Mouse (Mus musculus) forebrain, postnatal 0 days (tissue): ENCODE measurements around the gene Maz. TPM values are rescaled to one million over a fixed set of nuclear protein-coding genes. Genes with fewer than 3 reads are reported as not detected.

ENCODE experiments used
- ATAC-seq: fragments of 200-750 bp; cut with Nextera tagmentation; 2 replicates; pipeline ENCODE4 v1.8.0; 2017; ENCODE audit warnings: mild to moderate bottlenecking, moderate library complexity
- DNase-seq: peaks from one replicate; pipeline ENCODE4 v3.0.0-alpha.2; 2015
- H3K27ac ChIP-seq: fragments of 300-500 bp; sonication (generic); 2 replicates; pipeline ENCODE4 v1.5.1; 2014; ENCODE audit warnings: low read depth, mild to moderate bottlenecking, antibody characterized with exemption, low read length, moderate library complexity, mixed read lengths
- H3K27me3 ChIP-seq: fragments of 300-500 bp; sonication (generic); 2 replicates; pipeline ENCODE4 v1.6.1; 2014; ENCODE audit warnings: mild to moderate bottlenecking, low read length, mixed read lengths; ENCODE audit not compliant: insufficient read depth
- H3K36me3 ChIP-seq: fragments of 300-500 bp; sonication (generic); 2 replicates; pipeline ENCODE4 v1.6.1; 2014; ENCODE audit warnings: mild to moderate bottlenecking, moderate library complexity; ENCODE audit not compliant: insufficient read depth
- H3K4me1 ChIP-seq: fragments of 300-500 bp; sonication (generic); 2 replicates; pipeline ENCODE4 v1.6.1; 2014; ENCODE audit warnings: antibody characterized with exemption; ENCODE audit not compliant: insufficient read depth
- H3K4me2 ChIP-seq: fragments of 300-500 bp; sonication (generic); 2 replicates; pipeline ENCODE4 v1.6.1; 2014; ENCODE audit warnings: low read depth, mild to moderate bottlenecking, moderate library complexity
- H3K4me3 ChIP-seq: fragments of 300-500 bp; sonication (generic); 2 replicates; pipeline ENCODE4 v1.5.1; 2014; ENCODE audit warnings: low read depth, low read length, mixed read lengths
- H3K9ac ChIP-seq: fragments of 300-500 bp; sonication (generic); 2 replicates; pipeline ENCODE4 v1.6.1; 2014; ENCODE audit warnings: mild to moderate bottlenecking
- H3K9me3 ChIP-seq: fragments of 300-500 bp; sonication (generic); 2 replicates; pipeline ENCODE4 v1.6.1; 2016; ENCODE audit warnings: low read length
- CTCF ChIP-seq: sonication (generic); IDR thresholded peaks from 2 replicates; pipeline ENCODE4 v1.5.1; 2016; ENCODE audit warnings: antibody characterized with exemption, control low read depth, low read depth
- WGBS: fragments of 180-500 bp; shearing (Covaris S2); extraction: QIAGEN DNeasy Blood & Tissue Kit; methylation state at CpG from one replicate; pipeline ENCODE4 v1.1.7; 2014; 5-methylcytosine and 5-hydroxymethylcytosine counted together
- polyA plus RNA-seq: library from polyadenylated mRNA; unstranded; fragments of >200 nt; fragmentation: Nextera tagmentation; extraction: Ambion mirVana; gene quantifications from 2 replicates; pipeline ENCODE4 v1.2.1, GENCODE M21; 2015
- total RNA-seq: library from RNA; depleted of rRNA; stranded (reverse); fragments of >200 nt; gene quantifications from 2 replicates; pipeline ENCODE4 v1.2.3, GENCODE M21; 2014; rRNA removed

Maz gene
- 176 and 200 TPM in 2 replicates for total RNA-seq
- 69.5 and 73.9 TPM in 2 replicates for polyA plus RNA-seq

DNA sequence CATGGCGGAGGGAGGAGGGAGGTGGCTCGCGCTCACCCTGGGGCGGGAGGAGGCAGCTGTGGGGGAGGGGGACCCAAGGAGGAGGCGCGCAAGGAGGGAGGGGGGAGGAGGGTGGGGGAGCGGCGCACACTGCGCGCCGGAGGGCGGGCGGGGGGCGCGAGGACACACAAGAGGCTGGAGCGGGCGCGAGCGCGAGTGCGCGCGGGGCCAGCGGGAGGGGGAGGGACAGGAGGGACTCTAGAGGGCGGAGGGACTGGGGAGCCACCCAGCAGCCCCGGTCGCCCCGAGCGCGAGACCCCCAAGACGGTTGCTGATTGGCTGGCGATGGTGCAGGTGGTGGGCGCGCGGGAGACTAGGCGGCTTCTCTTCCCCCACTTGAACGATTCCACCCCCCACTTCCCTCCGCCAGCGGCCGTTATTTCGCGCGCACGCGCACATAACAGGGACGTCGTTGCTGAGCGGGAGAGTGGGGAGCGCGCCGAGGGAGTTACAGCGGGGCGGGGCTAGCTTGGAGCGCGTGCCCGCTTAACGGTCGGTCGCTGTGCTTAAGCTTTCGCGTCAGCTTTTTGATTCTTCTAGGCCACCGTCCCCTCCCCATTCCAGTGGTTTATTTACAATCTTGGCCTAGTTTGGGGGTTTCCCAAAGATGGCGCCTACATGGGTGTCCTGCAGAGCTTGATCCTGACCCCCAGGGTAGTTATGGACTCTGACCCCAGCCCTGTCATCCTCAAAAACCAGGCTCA is at the start of gene Maz:
Gene Maz (minus strand): TSS at position 54 of the 743 bp plus-strand sequence.
- H3K27me3 ChIP-seq, result no peaks in the 10 kb centered on the region
- peak; percentile 94 for ATAC-seq
- H3K9ac ChIP-seq, result peak within 1 kb of the TSS; percentile 98
- H3K4me3 ChIP-seq, result peak within 1 kb of the TSS; percentile 97
- TF ChIP-seq CTCF, result no peak
- peak within 1 kb of the TSS; percentile 87 for H3K4me2 ChIP-seq
- H3K27ac ChIP-seq, result peak within 1 kb of the TSS; percentile 99
- H3K4me1 ChIP-seq, result peaks cover 22% of the 10 kb centered on the region
- under 1% methylated on average over 36 of the region's 63 CpGs for WGBS
- DNase-seq, result peak; percentile 100
- peaks cover 15% of the 10 kb centered on the region for H3K36me3 ChIP-seq
- no peaks in the 10 kb centered on the region for H3K9me3 ChIP-seq

DNA sequence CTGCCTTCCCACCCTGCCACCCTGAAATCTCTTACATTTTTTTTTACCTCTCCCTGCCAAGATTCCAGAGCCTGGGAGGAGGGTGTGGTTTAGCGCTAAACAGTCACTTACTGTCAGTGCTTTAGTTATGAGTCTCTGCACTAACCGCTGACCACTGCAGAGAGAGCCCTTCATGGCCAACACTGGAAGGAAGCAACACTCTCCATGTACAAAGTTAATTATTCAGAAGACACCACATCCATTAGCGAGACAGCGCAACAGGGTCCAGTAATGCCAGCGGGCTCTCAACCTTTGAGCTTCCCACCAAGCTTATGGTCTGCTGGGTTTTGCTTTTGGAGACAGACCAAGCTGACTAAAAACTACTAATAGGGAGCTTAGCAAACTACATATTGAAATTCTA is 49.4 kb upstream of the Maz start:
- Histone ChIP-seq H3K27me3 (no peaks in the 10 kb centered on the region), H3K36me3 (no peaks in the 10 kb centered on the region), H3K4me1 (no peaks in the 10 kb centered on the region), H3K4me3 (no peak overlapping the region), H3K9me3 (no peaks in the 10 kb centered on the region), H3K27ac (no peak overlapping the region), H3K4me2 (no peak overlapping the region), H3K9ac (no peak overlapping the region)
- ATAC-seq (no peak), DNase-seq (no peak)
- TF ChIP-seq CTCF, result no peak
- WGBS, result 92% methylated on average over 5 of the region's 5 CpGs

DNA sequence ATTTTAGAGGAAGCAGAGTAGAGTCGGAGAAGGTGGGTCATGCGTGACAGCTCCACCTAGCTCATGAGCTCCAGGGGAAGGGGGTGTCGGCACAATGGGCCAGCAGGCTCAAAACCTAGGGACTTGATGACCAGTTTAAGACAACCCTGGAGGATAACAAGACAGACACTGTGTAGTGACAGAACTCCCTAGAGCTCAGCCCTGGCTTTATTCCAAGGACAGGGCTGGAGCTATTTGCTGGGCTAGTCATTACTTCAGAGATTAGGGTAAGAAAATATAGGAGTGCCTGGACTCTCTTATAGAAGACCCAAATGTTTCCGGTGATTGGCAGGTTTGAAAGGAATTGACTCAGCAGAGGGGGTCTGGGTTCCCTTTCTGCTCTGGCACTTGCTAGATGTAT is 46.4 kb upstream of the Maz start:
- H3K4me3 ChIP-seq, result no peak overlapping the region
- TF ChIP-seq CTCF, result no peak
- H3K9me3 ChIP-seq, result no peaks in the 10 kb centered on the region
- H3K27me3 ChIP-seq, result no peaks in the 10 kb centered on the region
- H3K36me3 ChIP-seq, result no peaks in the 10 kb centered on the region
- no peak for ATAC-seq
- no peak for DNase-seq
- H3K9ac ChIP-seq, result no peak overlapping the region
- no peaks in the 10 kb centered on the region for H3K4me1 ChIP-seq
- no peak overlapping the region for H3K4me2 ChIP-seq
- no peak overlapping the region for H3K27ac ChIP-seq
- WGBS, result 90% methylated on average over 4 of the region's 4 CpGs

DNA sequence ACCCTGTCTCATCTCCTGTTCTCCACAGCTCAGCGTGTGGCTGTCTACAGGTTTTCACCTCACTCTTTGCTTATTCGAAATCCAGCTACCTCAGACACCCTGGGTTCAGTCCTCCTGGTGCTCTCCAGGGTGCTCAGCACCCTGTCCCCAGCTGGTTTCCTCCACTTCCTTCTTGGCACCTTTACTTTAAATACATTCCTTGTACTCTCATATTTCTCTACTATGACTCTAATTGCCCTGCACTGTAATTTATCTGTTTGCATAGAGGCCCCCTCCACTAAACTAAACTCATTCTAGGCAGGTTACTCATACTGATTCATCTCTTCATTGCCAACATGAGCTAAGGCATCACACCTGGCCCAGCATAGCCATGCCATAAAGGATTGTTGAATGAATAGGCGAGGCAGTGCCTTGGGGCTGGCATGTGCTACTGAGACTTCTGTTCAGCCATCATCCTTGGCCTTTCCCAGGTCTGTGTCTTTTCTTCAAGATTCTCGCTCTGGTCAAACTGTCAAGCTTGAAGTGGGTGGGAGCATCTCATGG is 44.1 kb upstream of the Maz start:
- TF ChIP-seq CTCF, result no peak

DNA sequence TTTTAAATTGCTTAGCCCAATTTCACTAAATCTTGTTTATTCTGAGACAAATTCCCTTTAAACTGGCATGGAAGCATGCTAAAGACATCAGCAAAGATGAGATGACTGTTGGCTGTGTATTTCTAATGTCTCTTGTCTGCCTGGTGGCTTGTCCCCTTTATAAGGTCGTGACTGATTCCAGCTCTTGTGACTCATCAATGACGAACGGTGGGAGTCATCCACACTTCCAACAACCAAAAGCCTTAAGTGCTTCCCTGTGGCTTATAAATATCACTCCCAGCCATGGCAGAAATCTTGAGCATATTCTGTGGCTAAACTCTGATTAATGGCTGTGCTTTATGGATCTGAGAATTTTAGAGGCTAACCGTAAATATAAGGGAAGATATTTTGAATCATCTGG is 39.5 kb upstream of the Maz start:
- Histone ChIP-seq H3K36me3 (no peaks in the 10 kb centered on the region), H3K9ac (no peak overlapping the region), H3K4me3 (no peak overlapping the region), H3K4me1 (no peaks in the 10 kb centered on the region), H3K4me2 (no peak overlapping the region), H3K27ac (no peak overlapping the region), H3K9me3 (no peaks in the 10 kb centered on the region), H3K27me3 (no peaks in the 10 kb centered on the region; the same call in 1 of the 2 replicates)
- TF ChIP-seq CTCF, result no peak
- WGBS, result 85% methylated on average over 4 of the region's 4 CpGs
- DNase-seq (no peak), ATAC-seq (no peak)

More for the DNA sequence above, 44.1 kb upstream of the Maz start:
- Histone ChIP-seq H3K4me2 (no peak overlapping the region), H3K36me3 (no peaks in the 10 kb centered on the region), H3K9ac (no peak overlapping the region), H3K27me3 (no peaks in the 10 kb centered on the region), H3K4me3 (no peak overlapping the region), H3K4me1 (no peaks in the 10 kb centered on the region), H3K9me3 (no peaks in the 10 kb centered on the region), H3K27ac (no peak overlapping the region)
- DNase-seq (no peak), ATAC-seq (no peak)
- WGBS, result 73% methylated on average over 4 of the region's 4 CpGs

DNA sequence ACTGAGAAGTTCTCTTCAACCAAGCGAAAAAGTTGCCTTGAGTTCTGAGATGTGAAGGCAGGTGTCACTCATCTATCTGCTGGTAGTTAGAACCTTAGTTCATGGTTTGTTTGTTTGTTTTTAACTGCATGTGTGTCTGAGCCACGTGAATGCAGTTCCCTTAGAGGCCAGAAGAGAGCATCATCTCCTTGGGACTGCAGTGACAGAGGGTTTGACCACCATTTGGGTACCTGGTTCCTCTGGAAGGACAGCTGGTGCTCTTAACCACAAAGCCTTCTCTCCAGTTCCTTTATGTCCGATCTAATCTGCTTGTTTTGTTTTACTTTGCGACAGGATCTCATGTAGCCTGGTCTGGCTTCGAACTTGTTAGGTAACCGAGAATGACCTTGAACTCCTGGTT is 38.7 kb upstream of the Maz start:
- Histone ChIP-seq H3K27ac (no peak overlapping the region), H3K9me3 (no peaks in the 10 kb centered on the region), H3K4me3 (no peak overlapping the region), H3K9ac (no peak overlapping the region), H3K27me3 (no peaks in the 10 kb centered on the region; the same call in 1 of the 2 replicates), H3K4me2 (no peak overlapping the region), H3K4me1 (no peaks in the 10 kb centered on the region), H3K36me3 (no peaks in the 10 kb centered on the region)
- no peak for ATAC-seq
- WGBS, result 90% methylated on average over 6 of the region's 6 CpGs
- no peak for DNase-seq
- no peak for TF ChIP-seq CTCF

DNA sequence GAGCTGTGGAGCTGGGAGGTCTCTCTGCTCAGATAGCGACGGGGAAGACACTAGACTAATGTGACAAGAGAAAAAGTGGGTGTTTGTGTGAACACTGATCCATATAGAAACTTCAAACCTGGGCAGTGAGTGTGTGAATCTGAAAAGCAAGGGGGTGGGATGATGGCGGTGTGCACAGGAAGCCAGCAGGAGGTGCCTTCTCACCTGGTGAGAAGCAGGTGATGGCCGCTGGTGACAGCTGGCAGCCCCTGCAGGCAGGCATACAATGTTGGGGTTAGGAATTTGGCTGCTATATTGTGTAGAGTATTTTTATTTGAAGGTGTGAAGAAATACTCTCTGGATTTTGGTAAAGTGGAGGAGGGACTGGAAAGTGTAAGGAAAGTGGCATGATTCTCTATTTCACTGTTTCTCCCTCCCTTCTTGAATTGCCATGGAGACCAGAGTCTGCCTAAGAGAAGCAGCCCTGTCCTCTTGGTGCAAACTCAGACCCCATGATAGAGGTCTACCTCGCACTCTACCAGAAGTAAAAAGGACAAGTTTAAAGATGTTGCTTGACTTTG is 28.3 kb upstream of the Maz start:
- Histone ChIP-seq H3K36me3 (no peaks in the 10 kb centered on the region), H3K4me1 (no peaks in the 10 kb centered on the region), H3K9ac (no peak overlapping the region), H3K4me3 (no peak overlapping the region), H3K4me2 (no peak overlapping the region), H3K27me3 (no peaks in the 10 kb centered on the region), H3K9me3 (no peaks in the 10 kb centered on the region), H3K27ac (no peak overlapping the region)
- ATAC-seq, result no peak
- DNase-seq, result no peak
- WGBS, result 72% methylated on average over 5 of the region's 5 CpGs
- no peak for TF ChIP-seq CTCF
